Mouse (Mus musculus) embryonic facial prominence, embryonic 11.5 days (tissue): ENCODE results near the gene Scrn2. TPM values are rescaled to one million over a fixed set of nuclear protein-coding genes. Genes with fewer than 3 reads are reported as not detected.
A peak's percentile ranks its signal among the peaks of the same experiment; 100 is the strongest.

ENCODE experiments used
- ATAC-seq: fragments of 200-750 bp; cut with Nextera tagmentation; replicated peaks from 2 replicates; pipeline ENCODE4 v1.8.0; 2017; ENCODE audit warnings: low read depth; ENCODE audit not compliant: insufficient number of reproducible peaks, low FRiP score, low TSS enrichment
- DNase-seq: peaks from one replicate; pipeline ENCODE4 v3.0.0-alpha.2; 2015; ENCODE audit warnings: low spot score
- H3K27ac ChIP-seq: fragments of 300-500 bp; sonication (generic); replicated peaks from 2 replicates; pipeline ENCODE4 v1.5.1; 2014; ENCODE audit warnings: mild to moderate bottlenecking, low read depth, low read length, control low read depth
- H3K27me3 ChIP-seq: fragments of 300-500 bp; sonication (generic); 2 replicates; pipeline ENCODE4 v1.6.1; 2014; ENCODE audit warnings: mild to moderate bottlenecking, low read length, moderate library complexity, mixed read lengths; ENCODE audit not compliant: control insufficient read depth, insufficient read depth
- H3K36me3 ChIP-seq: fragments of 300-500 bp; sonication (generic); replicated peaks from 2 replicates; pipeline ENCODE4 v1.6.1; 2014; ENCODE audit warnings: low read depth, mild to moderate bottlenecking, low read length, moderate library complexity, mixed read lengths; ENCODE audit not compliant: control insufficient read depth, insufficient read depth
- H3K4me1 ChIP-seq: fragments of 300-500 bp; sonication (generic); 2 replicates; pipeline ENCODE4 v1.6.1; 2014; ENCODE audit warnings: low read length, mixed read lengths; ENCODE audit not compliant: control insufficient read depth, insufficient read depth
- H3K4me2 ChIP-seq: fragments of 300-500 bp; sonication (generic); 2 replicates; pipeline ENCODE4 v1.6.1; 2014; ENCODE audit warnings: low read depth, mild to moderate bottlenecking, control low read depth, low read length, moderate library complexity
- H3K4me3 ChIP-seq: fragments of 300-500 bp; sonication (generic); 2 replicates; pipeline ENCODE4 v1.5.1; 2014; ENCODE audit warnings: low read depth, low read length, control low read depth
- H3K9ac ChIP-seq: fragments of 300-500 bp; sonication (generic); replicated peaks from 2 replicates; pipeline ENCODE4 v1.6.1; 2014; ENCODE audit warnings: mild to moderate bottlenecking, control low read depth, low read length
- H3K9me3 ChIP-seq: fragments of 300-500 bp; sonication (generic); replicated peaks from 2 replicates; pipeline ENCODE4 v1.6.1; 2016; ENCODE audit warnings: mild to moderate bottlenecking, low read length, inconsistent platforms, mixed read lengths; ENCODE audit not compliant: control insufficient read depth
- WGBS: fragments of 180-500 bp; shearing (Covaris S2); extraction: QIAGEN DNeasy Blood & Tissue Kit; methylation state at CpG from one replicate; pipeline ENCODE4 v1.1.7; 2014; 5-methylcytosine and 5-hydroxymethylcytosine counted together
- polyA plus RNA-seq: library from polyadenylated mRNA; unstranded; fragments of >200 nt; fragmentation: Nextera tagmentation; extraction: Ambion mirVana; gene quantifications from 2 replicates; pipeline ENCODE4 v1.2.1, GENCODE M21; 2014

Gene Scrn2
- polyA plus RNA-seq: 20.4 and 26.0 TPM in 2 replicates

GRCm38 (mm10) chr11:97029686-97030417 is at the start of gene Scrn2:
Scrn2 (plus strand) TSS chr11:97029938.
- ATAC-seq: peak; percentile 54; the same call in 1 of the 2 replicates
- H3K4me3 ChIP-seq: peak within 1 kb of the TSS; percentile 49
- H3K9ac ChIP-seq: peak within 1 kb of the TSS; percentile 84
- H3K4me1 ChIP-seq: peaks cover 3% of the 10 kb centered on the region
- no peaks in the 10 kb centered on the region for H3K9me3 ChIP-seq
- DNase-seq: peak; percentile 90
- peak within 1 kb of the TSS; percentile 72 for H3K4me2 ChIP-seq
- peak within 1 kb of the TSS; percentile 17 for H3K27ac ChIP-seq
- peaks cover 2% of the 10 kb centered on the region; the same call in 1 of the 2 replicates for H3K27me3 ChIP-seq
- H3K36me3 ChIP-seq: no peaks in the 10 kb centered on the region
- under 1% methylated on average over 25 of the region's 25 CpGs for WGBS

GRCm38 (mm10) chr11:96980021-96980420 is 49.7 kb upstream of the Scrn2 start:
- DNase-seq (no peak), ATAC-seq (no peak)
- no peak overlapping the region for H3K9ac ChIP-seq
- no peaks in the 10 kb centered on the region for H3K4me1 ChIP-seq
- H3K27ac ChIP-seq: no peak overlapping the region
- no peak overlapping the region for H3K4me3 ChIP-seq
- no peaks in the 10 kb centered on the region for H3K36me3 ChIP-seq
- no peak overlapping the region for H3K4me2 ChIP-seq
- 69% methylated on average over 5 of the region's 5 CpGs for WGBS
- no peaks in the 10 kb centered on the region for H3K9me3 ChIP-seq
- no peaks in the 10 kb centered on the region for H3K27me3 ChIP-seq

GRCm38 (mm10) chr11:96981461-96981860 is 48.3 kb upstream of the Scrn2 start:
- Histone ChIP-seq H3K36me3 (no peaks in the 10 kb centered on the region), H3K27me3 (peaks cover 2% of the 10 kb centered on the region), H3K9ac (no peak overlapping the region), H3K27ac (no peak overlapping the region), H3K4me3 (no peak overlapping the region), H3K4me1 (no peaks in the 10 kb centered on the region), H3K9me3 (no peaks in the 10 kb centered on the region), H3K4me2 (no peak overlapping the region)
- DNase-seq: no peak
- WGBS: 70% methylated on average over 15 of the region's 15 CpGs
- ATAC-seq: no peak

- H3K9me3 ChIP-seq: no peaks in the 10 kb centered on the region
- H3K27ac ChIP-seq: no peak overlapping the region
- ATAC-seq (no peak), DNase-seq (peak; percentile 88)
- H3K4me1 ChIP-seq: no peaks in the 10 kb centered on the region; the same call in 1 of the 2 replicates
- peaks cover 2% of the 10 kb centered on the region for H3K27me3 ChIP-seq
- H3K36me3 ChIP-seq: no peaks in the 10 kb centered on the region
- no peak overlapping the region for H3K4me3 ChIP-seq
- WGBS: 3% methylated on average over 7 of the region's 7 CpGs
- H3K9ac ChIP-seq: no peak overlapping the region
- H3K4me2 ChIP-seq: peak overlapping the region; percentile 32
These were observed 47.4 kb upstream of the Scrn2 start for GRCm38 (mm10) chr11:96982355-96982754.

GRCm38 (mm10) chr11:96982859-96983258 is 46.9 kb upstream of the Scrn2 start, which contains the start of gene Sp2:
Sp2 (minus strand) TSS chr11:96982959.
- H3K4me2 ChIP-seq: peak within 1 kb of the TSS; percentile 32
- WGBS: 80% methylated on average over 7 of the region's 7 CpGs
- H3K27ac ChIP-seq: no peak within 1 kb of the TSS

GRCm38 (mm10) chr11:96984903-96985302 is 44.8 kb upstream of the Scrn2 start:
- Histone ChIP-seq H3K4me3 (no peak overlapping the region), H3K9ac (peak overlapping the region; percentile 1; the same call in 1 of the 2 replicates), H3K27me3 (peaks cover 2% of the 10 kb centered on the region), H3K36me3 (no peaks in the 10 kb centered on the region), H3K27ac (no peak overlapping the region), H3K9me3 (no peaks in the 10 kb centered on the region), H3K4me2 (no peak overlapping the region), H3K4me1 (no peaks in the 10 kb centered on the region; the same call in 1 of the 2 replicates)
- no peak for DNase-seq
- WGBS: 22% methylated on average over 4 of the region's 4 CpGs
- no peak for ATAC-seq

More at GRCm38 (mm10) chr11:96982859-96983258, 46.9 kb upstream of the Scrn2 start, which contains the start of gene Sp2:
- ATAC-seq (no peak), DNase-seq (no peak)
- peaks cover 2% of the 10 kb centered on the region for H3K27me3 ChIP-seq
- no peak within 1 kb of the TSS for H3K9ac ChIP-seq
- no peak within 1 kb of the TSS for H3K4me3 ChIP-seq
- H3K36me3 ChIP-seq: no peaks in the 10 kb centered on the region
- no peaks in the 10 kb centered on the region; the same call in 1 of the 2 replicates for H3K4me1 ChIP-seq
- no peaks in the 10 kb centered on the region for H3K9me3 ChIP-seq

GRCm38 (mm10) chr11:96986463-96986862 is 43.3 kb upstream of the Scrn2 start:
- no peak for DNase-seq

More at GRCm38 (mm10) chr11:96986463-96986862, 43.3 kb upstream of the Scrn2 start:
- 58% methylated on average over 3 of the region's 3 CpGs for WGBS
- H3K4me3 ChIP-seq: no peak overlapping the region
- H3K36me3 ChIP-seq: no peaks in the 10 kb centered on the region
- H3K27me3 ChIP-seq: peaks cover 2% of the 10 kb centered on the region
- H3K27ac ChIP-seq: no peak overlapping the region
- no peaks in the 10 kb centered on the region; the same call in 1 of the 2 replicates for H3K4me1 ChIP-seq
- no peak overlapping the region for H3K4me2 ChIP-seq
- no peak for ATAC-seq
- no peaks in the 10 kb centered on the region for H3K9me3 ChIP-seq
- no peak overlapping the region for H3K9ac ChIP-seq
